Mouse (Mus musculus): ENCODE measurements around the gene Slc3a1. TPM values are rescaled to one million over a fixed set of nuclear protein-coding genes. Genes with fewer than 3 reads are reported as not detected.

Gene Slc3a1
- polyA plus RNA-seq, 1 experiment, result 0.24 TPM

DNA sequence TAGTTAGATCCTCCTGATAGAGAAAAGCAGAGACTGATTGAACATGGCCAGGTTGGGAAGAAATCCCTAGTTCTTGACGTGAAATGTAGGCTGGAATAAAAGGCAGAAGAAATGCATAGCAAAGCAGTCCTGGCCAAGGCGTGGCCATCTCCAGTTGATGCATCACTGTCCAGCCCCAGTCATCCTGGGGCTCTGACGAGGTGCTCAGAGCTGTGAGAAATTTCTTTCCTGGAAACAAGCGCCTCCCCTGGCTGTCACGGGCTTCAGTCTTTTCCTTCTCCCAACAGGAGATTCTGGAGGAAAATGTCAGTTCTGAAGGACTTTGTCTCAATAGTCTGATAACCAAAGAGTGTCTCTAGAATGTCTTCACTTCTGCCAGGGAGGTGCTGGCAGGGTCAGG lies 2.5 kb downstream of the Slc3a1 start:
- Histone ChIP-seq H3K4me1 (ENCODE audit: control insufficient read depth, insufficient read depth, low read length) (no peaks in the 10 kb centered on the region), H3K4me3 (replicated peaks; ENCODE audit: extremely low read depth, low read depth, low read length) (no peak overlapping the region)
- no peak for DNase-seq
- TF ChIP-seq POLR2A (IDR thresholded peaks at IDR 0.05; ENCODE audit: borderline replicate concordance, extremely low read depth, low read depth, low read length), result no peak
- no peak for TF ChIP-seq CTCF (IDR thresholded peaks at IDR 0.05; ENCODE audit: insufficient read depth, low read length)
- WGBS, result 63% methylated on average over 5 of the region's 5 CpGs

DNA sequence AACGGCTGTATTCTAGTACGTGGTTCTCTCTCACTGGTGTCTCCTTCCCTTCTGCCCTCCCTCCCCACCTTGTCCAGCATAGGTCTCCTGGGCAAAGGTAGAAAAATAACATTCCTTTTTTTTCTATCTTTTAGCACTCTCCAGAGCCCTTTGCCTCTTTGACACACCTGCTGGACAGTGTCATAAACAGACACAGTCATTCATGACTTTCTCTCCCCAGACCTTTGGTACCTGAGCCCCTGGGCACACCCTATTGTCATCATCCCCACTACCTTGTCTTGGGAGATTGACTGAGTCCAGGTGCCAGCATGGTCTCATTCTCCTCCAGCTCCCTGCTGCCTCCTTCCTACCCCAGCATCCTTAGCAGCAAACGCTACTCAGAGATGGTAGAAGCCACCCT lies 4.9 kb downstream of the Slc3a1 start:
- no peak overlapping the region for H3K4me3 ChIP-seq (replicated peaks; ENCODE audit: extremely low read depth, low read depth, low read length)
- no peak for DNase-seq
- 79% methylated on average over 3 of the region's 3 CpGs for WGBS
- TF ChIP-seq POLR2A (IDR thresholded peaks at IDR 0.05; ENCODE audit: borderline replicate concordance, extremely low read depth, low read depth, low read length), result no peak
- no peak for TF ChIP-seq CTCF (IDR thresholded peaks at IDR 0.05; ENCODE audit: insufficient read depth, low read length)
- no peaks in the 10 kb centered on the region for H3K4me1 ChIP-seq (ENCODE audit: control insufficient read depth, insufficient read depth, low read length)

DNA sequence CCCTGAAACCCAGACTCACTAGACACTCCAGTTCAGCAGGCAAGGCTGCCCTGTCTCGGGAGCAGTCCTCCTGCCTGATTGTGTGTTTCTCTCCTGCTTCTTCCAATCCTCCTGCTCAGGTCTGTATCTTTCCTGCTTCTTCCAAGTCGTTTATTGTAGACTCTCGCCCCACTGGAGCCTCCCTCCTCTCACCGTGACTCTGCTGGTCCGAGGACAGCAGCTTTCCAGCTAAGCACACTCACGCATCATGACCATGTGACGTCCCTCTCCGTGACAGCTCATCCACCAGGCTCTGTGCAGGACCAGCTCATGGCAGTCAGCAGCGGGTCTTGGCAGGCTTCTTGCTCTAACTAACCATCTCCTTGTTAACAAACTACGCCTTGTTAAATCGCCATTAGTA lies 5.9 kb downstream of the Slc3a1 start:
- 47% methylated on average over 11 of the region's 11 CpGs for WGBS
- H3K4me1 ChIP-seq (ENCODE audit: control insufficient read depth, insufficient read depth, low read length), result no peaks in the 10 kb centered on the region

DNA sequence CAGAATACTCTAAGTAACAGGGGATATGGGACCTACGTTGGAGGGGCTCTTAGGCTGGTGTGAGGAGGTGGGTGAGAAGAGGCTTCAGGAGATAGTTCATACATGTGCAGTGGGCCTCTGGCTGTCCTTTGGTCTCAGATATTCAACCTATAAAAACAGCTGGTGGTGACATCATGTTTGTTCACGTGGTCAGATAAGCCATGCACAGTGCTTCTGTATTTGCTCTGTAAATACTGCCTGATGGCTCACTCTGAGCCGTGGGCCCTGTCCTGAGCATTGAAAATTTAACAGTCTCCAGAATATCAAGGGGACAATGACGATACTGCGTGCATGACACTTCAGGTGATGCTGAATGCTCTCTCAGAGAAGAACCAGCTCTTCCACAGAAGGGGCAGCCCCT lies 9.7 kb downstream of the Slc3a1 start:
- 63% methylated on average over 5 of the region's 5 CpGs for WGBS
- Histone ChIP-seq H3K4me3 (replicated peaks; ENCODE audit: extremely low read depth, low read depth, low read length) (no peak overlapping the region), H3K4me1 (ENCODE audit: control insufficient read depth, insufficient read depth, low read length) (no peaks in the 10 kb centered on the region)
- no peak for TF ChIP-seq CTCF (IDR thresholded peaks at IDR 0.05; ENCODE audit: insufficient read depth, low read length)
- TF ChIP-seq POLR2A (IDR thresholded peaks at IDR 0.05; ENCODE audit: borderline replicate concordance, extremely low read depth, low read depth, low read length), result no peak
- DNase-seq, result no peak

More for the DNA sequence above, 5.9 kb downstream of the Slc3a1 start:
- DNase-seq, result no peak
- H3K4me3 ChIP-seq (replicated peaks; ENCODE audit: extremely low read depth, low read depth, low read length), result no peak overlapping the region
- TF ChIP-seq POLR2A (IDR thresholded peaks at IDR 0.05; ENCODE audit: borderline replicate concordance, extremely low read depth, low read depth, low read length) (no peak), CTCF (IDR thresholded peaks at IDR 0.05; ENCODE audit: insufficient read depth, low read length) (no peak)

DNA sequence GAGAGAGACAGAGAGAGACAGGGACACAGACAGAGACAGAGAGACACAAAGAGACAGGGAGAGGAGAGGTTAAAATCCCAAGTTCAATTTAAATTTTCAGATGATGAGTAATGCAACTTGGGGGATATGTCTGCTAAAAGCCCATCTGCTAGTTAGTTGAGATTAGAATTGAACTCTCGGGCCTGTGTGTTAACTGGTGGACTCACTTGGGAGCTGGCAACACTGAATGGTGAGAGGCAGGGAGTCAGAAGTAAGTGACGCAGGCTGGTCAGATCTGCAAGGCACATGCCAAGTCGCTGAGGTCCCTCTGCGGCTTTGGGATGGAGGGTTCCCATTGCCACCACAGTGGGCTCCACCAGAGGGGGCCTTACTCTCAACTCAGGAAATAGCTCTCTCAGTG lies 10.1 kb downstream of the Slc3a1 start:
- no peaks in the 10 kb centered on the region for H3K4me1 ChIP-seq (ENCODE audit: control insufficient read depth, insufficient read depth, low read length)
- H3K4me3 ChIP-seq (replicated peaks; ENCODE audit: extremely low read depth, low read depth, low read length), result no peak overlapping the region
- no peak for DNase-seq
- TF ChIP-seq CTCF (IDR thresholded peaks at IDR 0.05; ENCODE audit: insufficient read depth, low read length), result no peak
- TF ChIP-seq POLR2A (IDR thresholded peaks at IDR 0.05; ENCODE audit: borderline replicate concordance, extremely low read depth, low read depth, low read length), result no peak
- 82% methylated on average over 4 of the region's 4 CpGs for WGBS

DNA sequence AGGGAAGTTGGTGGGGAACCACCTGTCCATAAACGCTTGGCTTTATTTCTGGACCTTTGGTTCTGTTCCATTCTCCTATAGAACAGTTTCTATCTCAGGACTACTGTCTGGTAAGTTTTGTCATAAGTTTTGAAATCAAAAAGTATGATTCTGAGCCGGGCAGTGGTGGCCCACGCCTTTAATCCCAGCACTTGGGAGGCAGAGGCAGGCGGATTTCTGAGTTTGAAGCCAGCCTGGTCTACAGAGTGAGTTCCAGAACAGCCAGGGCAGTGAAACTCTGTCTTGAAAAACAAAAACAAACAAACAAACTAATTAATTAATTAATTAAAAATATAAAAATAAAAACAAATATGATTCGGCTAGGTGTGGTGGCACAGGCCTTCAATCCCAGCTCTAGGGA lies 10.6 kb downstream of the Slc3a1 start:
- TF ChIP-seq CTCF (IDR thresholded peaks at IDR 0.05; ENCODE audit: insufficient read depth, low read length) (no peak), POLR2A (IDR thresholded peaks at IDR 0.05; ENCODE audit: borderline replicate concordance, extremely low read depth, low read depth, low read length) (no peak)
- no peaks in the 10 kb centered on the region for H3K4me1 ChIP-seq (ENCODE audit: control insufficient read depth, insufficient read depth, low read length)
- DNase-seq, result no peak
- H3K4me3 ChIP-seq (replicated peaks; ENCODE audit: extremely low read depth, low read depth, low read length), result no peak overlapping the region
- 97% methylated on average over 5 of the region's 5 CpGs for WGBS

DNA sequence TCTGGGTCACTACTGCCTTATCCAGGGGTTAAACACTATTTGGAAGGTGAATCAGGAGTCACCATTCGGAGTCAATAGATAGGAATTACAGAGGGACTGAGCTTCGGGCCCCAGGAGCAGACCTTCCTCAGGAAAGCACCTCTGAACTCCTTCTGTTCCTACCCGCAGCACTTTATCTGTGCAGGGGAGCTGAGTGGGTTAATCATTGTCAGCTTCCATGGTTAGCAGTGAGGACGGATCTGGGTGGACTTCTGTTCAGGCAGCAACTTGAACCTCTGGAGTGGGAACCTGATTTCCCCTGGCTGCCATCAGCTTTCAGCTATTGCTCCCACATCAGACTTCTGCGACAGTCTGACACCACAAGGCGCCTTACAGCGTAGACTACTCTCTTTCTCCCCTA lies 12.7 kb downstream of the Slc3a1 start:
- Histone ChIP-seq H3K4me3 (replicated peaks; ENCODE audit: extremely low read depth, low read depth, low read length) (no peak overlapping the region), H3K4me1 (ENCODE audit: control insufficient read depth, insufficient read depth, low read length) (no peaks in the 10 kb centered on the region)
- WGBS, result 56% methylated on average over 7 of the region's 7 CpGs
- no peak for TF ChIP-seq POLR2A (IDR thresholded peaks at IDR 0.05; ENCODE audit: borderline replicate concordance, extremely low read depth, low read depth, low read length)
- TF ChIP-seq CTCF (IDR thresholded peaks at IDR 0.05; ENCODE audit: insufficient read depth, low read length), result no peak
- DNase-seq, result no peak

DNA sequence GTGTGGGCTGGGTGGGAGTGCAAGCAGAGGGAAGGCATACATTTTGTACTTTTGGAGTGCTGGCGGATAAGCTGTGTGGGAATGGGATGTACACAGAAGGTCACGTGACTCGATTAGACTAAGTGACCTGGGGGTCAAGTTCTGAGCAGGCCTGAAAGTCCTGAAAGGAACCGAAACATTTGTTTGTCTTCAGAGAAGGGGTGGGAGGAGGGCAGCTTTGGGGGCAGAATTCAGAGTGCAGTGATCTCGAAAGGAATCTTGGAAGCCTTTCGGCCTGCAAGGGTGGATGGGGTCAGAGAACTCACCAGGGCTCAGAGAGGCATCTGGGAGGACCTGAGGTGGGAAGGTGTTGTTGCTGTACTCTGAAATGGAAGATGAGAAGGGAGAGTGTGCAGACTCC lies 14.2 kb downstream of the Slc3a1 start:
- WGBS, result 59% methylated on average over 6 of the region's 6 CpGs
- DNase-seq, result no peak
- no peak overlapping the region for H3K4me3 ChIP-seq (replicated peaks; ENCODE audit: extremely low read depth, low read depth, low read length)
- TF ChIP-seq POLR2A (IDR thresholded peaks at IDR 0.05; ENCODE audit: borderline replicate concordance, extremely low read depth, low read depth, low read length) (no peak), CTCF (IDR thresholded peaks at IDR 0.05; ENCODE audit: insufficient read depth, low read length) (no peak)
- H3K4me1 ChIP-seq (ENCODE audit: control insufficient read depth, insufficient read depth, low read length), result no peaks in the 10 kb centered on the region

DNA sequence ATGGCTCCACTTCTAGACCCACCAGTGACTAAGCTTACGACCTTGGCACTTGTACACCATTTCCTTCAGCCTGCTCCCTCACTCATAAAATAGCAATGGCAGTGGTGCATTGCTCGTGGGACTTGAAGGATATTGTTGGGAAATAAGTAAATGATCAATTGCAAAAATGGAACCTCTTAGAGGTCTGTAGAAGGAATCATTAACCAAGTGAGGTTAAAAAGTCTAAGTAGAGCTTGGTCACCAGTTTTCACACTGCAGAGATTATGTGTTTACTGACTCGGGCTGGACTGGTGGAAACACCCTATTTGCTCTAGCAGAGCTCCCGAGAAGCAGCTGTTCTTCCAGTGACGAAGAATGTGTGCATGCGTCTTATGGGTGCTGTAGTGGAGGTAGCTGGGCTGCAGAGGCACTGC lies 15.2 kb downstream of the Slc3a1 start:
- Histone ChIP-seq H3K4me3 (replicated peaks; ENCODE audit: extremely low read depth, low read depth, low read length) (no peak overlapping the region), H3K4me1 (ENCODE audit: control insufficient read depth, insufficient read depth, low read length) (no peaks in the 10 kb centered on the region)
- WGBS, result 58% methylated on average over 6 of the region's 6 CpGs
- no peak for DNase-seq
- no peak for TF ChIP-seq POLR2A (IDR thresholded peaks at IDR 0.05; ENCODE audit: borderline replicate concordance, extremely low read depth, low read depth, low read length)
- no peak for TF ChIP-seq CTCF (IDR thresholded peaks at IDR 0.05; ENCODE audit: insufficient read depth, low read length)

DNA sequence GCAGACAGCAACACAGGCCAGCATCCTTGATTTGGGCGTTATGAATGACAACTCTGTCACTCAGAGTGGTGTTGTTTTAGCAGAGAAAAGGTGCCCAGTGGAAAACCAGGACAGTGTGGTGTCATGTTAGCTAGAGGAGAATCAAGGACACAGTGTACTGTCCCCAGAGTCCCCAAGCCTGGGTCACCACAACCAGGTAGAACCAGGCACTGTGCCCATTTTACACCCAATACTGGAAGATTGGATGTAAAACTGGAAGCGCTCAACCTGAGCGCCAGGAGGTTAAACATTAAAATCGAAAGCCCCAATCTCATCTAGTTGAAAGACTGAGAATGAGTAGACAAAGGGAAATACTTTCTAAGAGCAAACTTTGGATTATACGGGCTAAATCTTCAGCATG lies 16.3 kb downstream of the Slc3a1 start:
- Histone ChIP-seq H3K4me1 (ENCODE audit: control insufficient read depth, insufficient read depth, low read length) (no peaks in the 10 kb centered on the region), H3K4me3 (replicated peaks; ENCODE audit: extremely low read depth, low read depth, low read length) (no peak overlapping the region)
- no peak for DNase-seq
- 83% methylated on average over 5 of the region's 5 CpGs for WGBS
- TF ChIP-seq CTCF (IDR thresholded peaks at IDR 0.05; ENCODE audit: insufficient read depth, low read length) (no peak), POLR2A (IDR thresholded peaks at IDR 0.05; ENCODE audit: borderline replicate concordance, extremely low read depth, low read depth, low read length) (no peak)
